Mouse (Mus musculus) CD4-positive, CD25-positive, alpha-beta regulatory T cell (primary cell): ENCODE measurements around the gene Prpf31. TPM values are rescaled to one million over a fixed set of nuclear protein-coding genes. Genes with fewer than 3 reads are reported as not detected.

Experiments
- polyA plus RNA-seq: library from polyadenylated mRNA; unstranded; fragments of 100-300 nt; shearing (Covaris generic); gene quantifications from one replicate; pipeline ENCODE4 v1.2.1, GENCODE M21; 2017

The Prpf31 gene
- polyA plus RNA-seq = 100 TPM

DNA sequence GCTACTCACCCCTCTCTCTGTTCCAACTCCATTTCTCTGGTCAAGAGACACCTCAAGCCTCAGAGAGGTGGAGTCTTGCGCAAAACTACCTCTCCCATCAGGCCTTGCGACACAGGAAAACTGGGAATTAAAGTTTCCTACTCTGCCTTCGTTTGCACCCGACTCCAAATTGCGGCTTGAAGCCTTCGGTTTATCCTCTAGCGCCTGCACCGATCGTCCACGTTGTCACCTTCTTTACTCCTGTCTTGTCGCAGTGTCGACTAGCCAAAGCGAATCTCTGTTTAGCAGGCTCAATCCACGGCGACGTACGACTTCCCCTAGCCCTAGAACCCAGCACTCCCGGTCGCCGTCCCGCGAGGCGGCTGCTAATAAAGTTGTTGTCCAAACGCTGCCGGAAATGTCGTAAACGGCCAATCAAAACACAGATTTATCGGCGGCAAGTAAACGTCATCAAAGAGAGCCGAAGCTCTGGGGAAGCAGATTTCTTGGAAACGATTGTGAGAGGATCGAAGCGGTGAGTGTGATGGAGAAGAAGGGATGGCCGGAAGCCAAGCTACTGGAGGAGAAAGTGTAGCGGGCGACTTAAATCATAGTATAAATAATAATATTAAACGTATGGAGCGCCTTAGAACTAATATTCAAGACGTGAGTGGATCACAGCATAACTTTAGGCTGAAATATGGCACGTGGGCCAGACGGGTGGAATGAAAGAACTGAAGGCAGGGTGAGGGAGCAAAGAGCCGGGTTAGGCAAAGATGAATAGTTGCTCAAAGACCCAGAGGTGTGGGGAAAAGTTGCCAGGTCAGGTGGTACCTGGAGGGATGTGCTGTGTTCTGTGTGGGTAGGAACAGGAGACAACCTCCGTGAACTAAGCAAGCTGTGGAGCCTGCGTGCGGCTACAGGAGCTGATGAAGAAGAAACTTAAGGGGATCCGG, at the start of gene Prpf31, which contains the start of gene Tfpt:
Prpf31 (plus strand) TSS at position 443 of the 935 bp plus-strand sequence.
Tfpt (minus strand) TSS at position 387 of the 935 bp plus-strand sequence.

DNA sequence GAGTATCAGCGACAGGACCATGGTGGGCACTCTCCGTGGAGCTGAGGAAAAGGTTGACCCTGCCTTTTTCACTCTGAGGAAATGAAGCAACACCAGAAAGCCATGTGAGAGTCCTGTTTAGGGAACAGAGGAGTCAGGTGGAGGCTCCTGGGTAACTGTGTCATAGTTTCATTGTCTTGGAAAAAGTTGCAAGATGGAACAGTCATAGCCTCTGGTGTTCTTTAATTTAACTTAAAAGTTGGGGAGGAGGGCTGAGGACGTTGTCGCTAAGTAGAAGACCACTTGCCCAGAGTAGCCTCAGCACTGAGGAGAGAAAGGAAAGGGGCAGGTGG, 13.8 kb upstream of the Prpf31 start, which contains the start of gene Oscar:
Oscar (minus strand) TSS at position 101 of the 332 bp plus-strand sequence.

DNA sequence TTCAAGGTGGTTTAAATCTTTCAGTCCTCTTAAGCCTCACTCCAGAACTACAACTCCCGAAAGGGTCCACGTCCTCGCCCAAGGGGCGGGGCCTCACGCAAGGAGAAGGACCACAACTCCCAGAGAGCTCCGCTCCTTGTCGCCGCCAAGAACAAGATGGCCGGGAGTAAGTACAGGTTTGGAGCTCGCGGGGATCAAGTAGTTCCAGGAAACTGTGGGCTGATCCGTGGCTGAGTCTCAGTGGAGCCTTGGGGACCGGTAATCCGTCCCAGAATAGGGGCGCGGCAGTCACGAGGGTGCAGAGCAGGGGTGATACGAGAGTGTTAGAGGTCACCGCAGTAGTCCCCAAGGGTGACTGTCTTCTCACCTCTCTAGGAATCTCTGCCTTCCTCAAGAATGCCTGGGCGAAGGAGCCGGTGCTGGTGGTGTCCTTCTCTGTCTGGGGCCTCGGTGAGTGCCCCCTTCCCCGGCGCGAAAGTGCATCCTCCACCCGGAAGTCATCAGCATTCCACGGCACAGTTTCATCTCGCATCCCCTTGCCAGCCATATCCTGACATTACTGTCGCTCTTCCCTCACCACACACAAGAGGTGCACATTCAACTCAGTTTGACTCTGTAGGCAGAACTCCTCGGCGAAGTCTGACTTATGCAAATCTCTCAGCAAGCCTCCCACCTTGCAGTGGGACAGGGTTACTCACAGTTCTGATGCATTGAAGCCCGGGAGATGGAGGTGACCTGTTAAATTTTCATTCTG, 12.4 kb upstream of the Prpf31 start, which contains the start of gene Ndufa3:
Ndufa3 (plus strand) TSS at position 132 of the 754 bp plus-strand sequence.

DNA sequence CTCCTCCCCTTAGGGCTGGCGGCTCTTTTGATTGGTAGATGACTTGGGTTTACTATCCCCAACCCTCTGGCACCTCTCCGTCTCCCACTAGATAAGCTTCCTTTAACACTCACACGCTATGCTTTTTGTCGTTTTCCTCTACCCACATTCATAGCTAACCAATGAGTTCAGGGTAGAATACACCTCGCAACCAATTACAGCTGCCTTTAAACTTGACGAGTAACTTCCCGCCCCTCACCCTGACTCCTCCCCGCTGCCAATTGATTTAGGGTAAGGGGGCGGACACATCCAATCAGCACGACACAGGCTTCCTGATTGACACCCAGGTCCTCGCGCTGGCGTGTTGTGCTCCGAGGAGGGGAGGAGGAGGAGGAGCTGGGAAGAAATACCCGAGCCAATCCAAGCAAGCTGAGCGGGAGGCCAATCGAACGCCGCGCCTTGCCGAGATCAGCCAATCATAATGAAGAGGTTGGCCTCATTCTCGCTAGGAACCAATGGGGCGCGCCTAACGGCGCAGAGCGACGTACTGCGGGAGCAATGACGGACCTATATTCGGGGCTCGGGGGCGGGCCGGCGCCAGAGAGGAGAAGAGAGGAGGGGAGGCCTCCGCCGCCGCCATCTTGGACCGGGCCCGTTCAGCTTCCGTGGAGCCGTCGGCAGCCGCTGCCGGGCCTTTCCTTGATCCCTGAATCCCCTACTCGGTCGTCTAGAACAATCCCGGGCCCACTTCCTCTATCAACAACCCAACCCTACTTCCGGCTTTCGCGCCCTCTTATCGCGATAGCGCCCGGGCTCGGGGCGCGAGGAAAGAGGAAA, 15.1 kb downstream of the Prpf31 start, which contains the start of gene Cnot3:
Cnot3 (plus strand) TSS at position 597 of the 816 bp plus-strand sequence.

DNA sequence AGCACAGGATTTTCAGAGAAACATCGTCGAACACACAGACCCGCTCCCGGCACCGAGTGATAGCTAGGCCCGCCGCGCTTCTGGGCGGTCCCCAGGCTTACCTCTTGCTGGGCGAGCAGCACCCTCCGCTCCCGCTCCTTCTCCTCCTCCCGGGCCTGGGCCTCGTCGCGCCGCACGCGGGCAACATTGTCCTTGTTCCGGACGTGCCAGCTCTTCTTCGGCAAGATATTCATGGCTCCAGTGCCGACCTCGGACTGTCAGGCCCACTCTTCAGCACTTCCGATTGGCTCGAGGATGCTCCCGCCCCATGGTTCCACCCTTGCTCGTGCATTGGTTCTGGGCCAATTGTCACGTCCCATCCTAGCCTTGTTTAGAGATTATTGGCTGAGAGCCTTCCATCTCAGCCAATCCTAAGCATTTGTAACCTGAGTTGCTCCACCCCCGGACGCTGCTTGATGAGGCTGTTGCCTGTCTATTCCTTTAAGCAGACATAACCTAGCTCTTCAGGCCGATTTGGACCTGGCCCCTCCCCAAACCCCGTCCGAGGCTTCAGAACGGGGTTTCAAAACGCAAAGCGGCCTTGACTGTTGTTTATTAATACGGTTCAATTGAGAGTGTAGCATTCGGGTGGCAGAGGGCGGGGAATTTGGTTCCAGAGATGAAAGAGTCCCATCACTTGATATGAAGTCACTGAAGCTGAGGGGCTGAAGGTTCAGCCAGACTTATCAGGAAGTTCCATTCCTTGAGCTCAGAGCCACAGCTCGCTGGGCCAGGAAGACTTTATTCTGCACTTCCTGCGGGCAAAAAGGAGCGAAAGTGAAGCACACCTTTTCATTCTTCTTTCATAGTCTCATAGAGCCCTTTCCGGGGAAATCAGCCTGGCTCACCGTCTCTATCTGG, 35.7 kb downstream of the Prpf31 start, which contains the start of gene Leng1:
Leng1 (minus strand) TSS at position 626 of the 900 bp plus-strand sequence.

DNA sequence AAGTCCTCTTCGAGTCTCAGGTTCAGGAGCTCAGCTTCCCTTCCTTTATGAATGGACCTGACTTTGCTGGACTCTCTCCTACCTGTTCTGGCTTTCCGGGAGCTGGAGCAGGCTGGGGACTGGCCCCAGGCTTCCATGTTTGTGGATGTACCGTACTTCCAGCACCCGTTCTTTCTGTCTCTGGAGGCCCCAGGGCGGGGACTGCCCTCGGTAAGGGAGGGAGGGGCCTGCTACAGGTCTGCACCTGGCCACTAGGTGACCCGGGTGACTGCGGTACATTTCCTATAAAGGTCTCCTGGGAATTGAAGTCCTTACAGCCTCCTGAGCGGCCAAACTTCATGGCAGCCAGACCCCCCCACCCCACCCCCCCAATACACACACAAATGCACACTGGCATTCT, 47.6 kb downstream of the Prpf31 start, which contains the start of gene Tmc4:
Tmc4 (minus strand) TSS at position 212 of the 400 bp plus-strand sequence.

Other genes with a start within 250 kb of the Prpf31 start
- gene Cacng8, start 239.3 kb upstream of the Prpf31 start, polyA plus RNA-seq = not detected
- not detected for gene Cacng6, start 205.8 kb upstream of the Prpf31 start, polyA plus RNA-seq
- gene Tarm1, start 127.4 kb upstream of the Prpf31 start, polyA plus RNA-seq = not detected
- gene Oscar, start 13.8 kb upstream of the Prpf31 start, polyA plus RNA-seq = not detected
- 479 TPM for gene Ndufa3, start 12.6 kb upstream of the Prpf31 start, polyA plus RNA-seq
- gene Tfpt, start 56 bp upstream of the Prpf31 start, polyA plus RNA-seq = 40.4 TPM
- 116 TPM for gene Cnot3, start 15.3 kb downstream of the Prpf31 start, polyA plus RNA-seq
- 25.7 TPM for gene Leng1, start 35.9 kb downstream of the Prpf31 start, polyA plus RNA-seq
- gene Tmc4, start 47.6 kb downstream of the Prpf31 start, polyA plus RNA-seq = 5.7 TPM
- gene Tsen34, start 62.9 kb downstream of the Prpf31 start, polyA plus RNA-seq = 32.7 TPM
- 82.8 TPM for gene Mboat7, start 63.5 kb downstream of the Prpf31 start, polyA plus RNA-seq
- gene Rps9, start 74.0 kb downstream of the Prpf31 start, polyA plus RNA-seq = 1,743 TPM
- gene Pirb, start 90.4 kb downstream of the Prpf31 start, polyA plus RNA-seq = 0.75 TPM
- not detected for gene Gm15448, start 195.7 kb downstream of the Prpf31 start, polyA plus RNA-seq
- 0.24 TPM for gene Pira2, start 215.1 kb downstream of the Prpf31 start, polyA plus RNA-seq